Mouse (Mus musculus) ES-E14 (cell line): ENCODE results near the gene Krtap5-5.
"Not testable (repeated sequence)": the region's sequence is repeated elsewhere in the genome, so short reads cannot be mapped to it uniquely, and the experiment has no call there.

Source experiments
- CHD2 ChIP-seq: IDR thresholded peaks from 2 replicates; pipeline ENCODE4 v1.6.1; 2014; ENCODE audit warnings: mild to moderate bottlenecking, low read depth, low read length, inconsistent platforms
- HCFC1 ChIP-seq: IDR thresholded peaks from 2 replicates; pipeline ENCODE4 v1.6.1; 2012; ENCODE audit warnings: low read length, inconsistent platforms, borderline replicate concordance; ENCODE audit not compliant: insufficient read depth

DNA sequence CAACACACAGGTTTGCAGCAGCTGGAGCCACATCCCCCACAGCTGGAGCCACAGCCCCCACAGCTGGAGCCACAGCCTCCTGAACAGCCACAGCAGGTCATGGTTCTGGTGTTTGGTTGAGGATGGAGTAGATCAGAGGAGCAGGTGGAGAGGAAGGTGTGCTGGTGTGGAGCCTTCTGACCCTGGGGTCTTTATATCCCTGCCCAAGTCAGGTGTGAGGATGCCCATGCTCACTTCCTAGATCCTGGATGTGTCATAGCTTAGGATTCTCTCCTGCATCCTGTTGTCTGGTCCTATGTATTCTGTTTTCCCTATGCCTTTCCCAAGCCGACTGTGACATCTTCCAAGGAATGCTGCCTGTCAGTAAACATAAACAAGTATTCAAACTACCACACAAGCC, 28.5 kb upstream of the Krtap5-5 start, which contains the start of gene Gm2431:
- not testable (repeated sequence) for TF ChIP-seq CHD2, HCFC1
